Mouse (Mus musculus) pancreas, adult 10 weeks (tissue): ENCODE data around the gene Olfr705. TPM values are rescaled to one million over a fixed set of nuclear protein-coding genes. Genes with fewer than 3 reads are reported as not detected.

Experiments
- polyA plus RNA-seq: library from polyadenylated mRNA; stranded (reverse); fragments of 350-450 nt; fragmentation: Illumina TruSeq; extraction: RNeasy Lipid Tissue Mini Kit (QIAGEN cat#74804); gene quantifications from one replicate; pipeline ENCODE4 v1.2.3, GENCODE M21; 2015; ENCODE audit warnings: low read depth, low replicate concordance; ENCODE audit not compliant: insufficient read depth

Gene Olfr705
- not detected for polyA plus RNA-seq

DNA sequence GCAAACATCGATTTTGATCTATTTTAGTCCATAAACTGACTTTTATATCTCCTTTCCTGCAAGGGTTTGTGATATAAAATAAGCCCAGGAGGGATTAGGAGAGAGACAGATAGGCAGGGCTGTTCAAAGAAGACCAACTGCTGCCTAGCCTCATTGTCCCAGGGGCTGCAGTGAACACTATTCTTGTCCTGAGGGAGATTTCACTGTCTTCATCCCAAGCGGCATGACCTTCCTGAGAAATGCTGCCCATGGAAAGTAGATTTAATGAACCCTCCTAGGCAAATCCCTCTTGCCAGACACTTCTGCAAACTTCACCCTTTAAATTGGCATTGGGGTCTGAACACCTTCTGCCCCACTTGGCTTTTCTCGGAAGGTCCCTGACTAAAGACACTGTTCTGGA lies at the start of gene Olfr705:
Gene Olfr705, minus strand, starts transcription at position 101 of the 400 bp plus-strand sequence.

DNA sequence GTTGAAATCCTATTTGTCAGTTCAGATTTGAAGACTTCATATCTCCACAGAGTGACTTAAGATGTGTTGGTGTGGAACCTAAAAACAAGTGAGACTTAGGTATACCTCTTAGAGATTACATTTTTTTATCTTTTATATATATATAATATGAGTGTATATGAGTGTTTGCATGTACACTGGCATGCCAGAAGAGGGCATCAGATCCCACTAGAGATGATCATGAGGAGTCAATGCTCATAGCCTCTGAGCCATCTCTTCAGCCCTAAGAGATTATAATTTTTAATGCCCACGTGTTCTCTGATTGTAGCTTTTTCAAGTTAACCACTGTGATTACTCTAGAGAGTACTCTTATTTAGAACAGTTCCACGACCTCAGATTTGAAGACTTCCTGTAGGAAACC lies 31.0 kb upstream of the Olfr705 start, which contains the start of gene Olfr1532-ps1:
Gene Olfr1532-ps1, plus strand, starts transcription at position 326 of the 400 bp plus-strand sequence.

DNA sequence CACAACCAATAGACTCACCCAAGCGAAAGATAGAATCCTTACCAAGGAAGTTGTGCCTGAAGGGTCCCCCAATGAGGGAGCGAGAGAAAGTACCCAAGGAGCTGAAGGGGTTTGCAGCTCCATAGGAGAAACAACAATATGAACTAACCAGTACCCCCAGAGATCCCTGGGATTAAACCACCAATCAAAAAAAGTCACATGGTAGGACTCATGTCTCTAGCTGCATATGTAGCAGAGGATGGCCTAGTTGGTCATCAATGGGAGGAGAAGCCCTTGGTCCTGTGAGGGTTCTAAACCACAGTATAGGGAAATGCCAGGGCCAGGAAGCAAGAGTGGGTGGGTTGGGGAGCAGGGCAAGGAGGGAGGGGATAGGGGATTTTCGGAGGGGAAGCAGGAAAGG lies 24.4 kb upstream of the Olfr705 start, which contains the start of gene Olfr707:
Gene Olfr707, minus strand, starts transcription at position 101 of the 400 bp plus-strand sequence.

DNA sequence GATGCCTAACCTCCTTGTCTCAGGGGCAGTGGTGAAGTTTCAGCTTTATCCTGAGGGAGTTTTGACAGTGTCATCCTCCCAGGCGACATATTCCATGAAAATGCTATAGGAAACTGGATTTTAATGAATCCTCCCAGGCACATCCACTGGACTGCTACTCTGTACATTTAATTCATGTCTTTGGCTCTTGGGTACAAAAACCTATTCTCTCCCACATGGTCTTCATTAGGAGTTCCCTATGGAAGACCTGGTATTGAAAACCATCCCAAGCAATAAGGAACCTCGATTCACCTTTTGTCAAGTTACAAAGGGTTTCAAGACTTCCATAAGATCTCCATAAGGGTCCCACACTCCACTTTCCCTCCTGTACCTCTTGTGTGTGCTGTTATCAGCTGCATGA lies 11.4 kb upstream of the Olfr705 start, which contains the start of gene Olfr706:
Gene Olfr706, minus strand, starts transcription at position 101 of the 400 bp plus-strand sequence.

DNA sequence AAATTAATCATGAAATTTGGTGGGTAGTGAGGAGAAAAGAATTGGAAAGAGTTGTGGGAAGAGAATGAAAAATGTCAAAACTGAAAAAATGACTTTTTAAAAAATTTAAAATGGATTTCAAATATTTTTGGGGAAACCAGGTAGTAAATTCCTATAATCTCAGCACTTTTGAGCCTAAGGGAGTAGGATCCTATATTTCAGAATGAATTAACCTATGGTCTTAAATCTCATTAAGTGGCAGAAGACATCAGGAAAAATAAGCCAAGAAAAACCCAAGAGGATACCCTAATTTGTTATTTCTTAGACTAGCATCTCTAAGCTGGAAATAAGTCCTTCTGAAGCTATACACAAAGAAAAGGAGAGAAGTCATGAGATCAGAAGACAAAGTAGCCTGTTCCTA lies 13.8 kb downstream of the Olfr705 start, which contains the start of gene Olfr704:
Gene Olfr704, plus strand, starts transcription at position 301 of the 400 bp plus-strand sequence.

DNA sequence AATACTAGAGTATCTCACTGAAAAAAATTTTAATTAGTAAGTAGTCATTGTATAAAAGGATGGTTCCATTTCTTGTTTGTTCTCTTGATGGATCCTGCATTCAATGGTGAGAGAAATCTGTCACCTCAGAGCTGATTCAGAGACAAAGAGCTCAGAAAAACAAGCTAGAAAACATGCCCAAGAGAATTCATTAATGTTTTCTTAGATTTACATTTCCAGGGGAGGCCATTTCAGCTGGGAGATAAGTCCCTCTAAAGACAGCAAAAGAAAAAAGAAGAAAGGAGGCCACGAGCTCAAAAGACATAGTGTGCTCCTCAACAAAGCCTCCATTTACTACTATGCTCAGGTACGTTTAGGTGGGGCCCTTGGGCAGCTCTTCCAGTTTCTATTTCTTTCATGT lies 33.6 kb downstream of the Olfr705 start, which contains the start of gene Olfr703:
Gene Olfr703, plus strand, starts transcription at position 301 of the 400 bp plus-strand sequence.

DNA sequence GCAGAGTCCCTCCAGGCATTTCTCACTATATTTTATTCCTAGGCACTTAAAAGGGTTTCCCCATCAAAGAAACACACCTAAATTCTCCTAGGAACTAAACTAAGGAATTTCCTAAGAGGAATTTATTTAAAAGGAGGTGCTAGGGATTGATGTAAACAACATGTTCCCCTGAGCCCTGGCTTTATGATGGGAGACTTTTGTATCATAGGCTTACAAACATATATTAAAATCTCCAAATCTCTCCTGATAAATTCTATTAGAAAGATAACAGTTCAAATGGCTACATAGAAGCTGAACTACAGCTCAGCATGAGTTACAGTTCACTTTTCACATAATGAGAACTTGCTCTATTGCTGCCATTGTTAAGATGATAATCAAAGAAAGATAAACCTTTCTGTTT lies 42.9 kb downstream of the Olfr705 start, which contains the start of gene Olfr702:
Gene Olfr702, minus strand, starts transcription at position 101 of the 400 bp plus-strand sequence.

Other genes with a start within 250 kb of the Olfr705 start
- gene Olfr693, start 196.3 kb downstream of the Olfr705 start, polyA plus RNA-seq = not detected
- not detected for gene Olfr694, start 185.1 kb downstream of the Olfr705 start, polyA plus RNA-seq
- gene Olfr695, start 160.5 kb downstream of the Olfr705 start, polyA plus RNA-seq = not detected
- gene Olfr697, start 134.4 kb downstream of the Olfr705 start, polyA plus RNA-seq = not detected
- gene Olfr698, start 121.5 kb downstream of the Olfr705 start, polyA plus RNA-seq = not detected
- gene Olfr699, start 83.7 kb downstream of the Olfr705 start, polyA plus RNA-seq = not detected
- not detected for gene Olfr700, start 68.1 kb downstream of the Olfr705 start, polyA plus RNA-seq
- not detected for gene Olfr701, start 62.8 kb downstream of the Olfr705 start, polyA plus RNA-seq
- not detected for gene Olfr702, start 43.0 kb downstream of the Olfr705 start, polyA plus RNA-seq
- not detected for gene Olfr703, start 33.5 kb downstream of the Olfr705 start, polyA plus RNA-seq
- not detected for gene Olfr704, start 13.7 kb downstream of the Olfr705 start, polyA plus RNA-seq
- gene Olfr706, start 11.3 kb upstream of the Olfr705 start, polyA plus RNA-seq = not detected
- gene Olfr707, start 24.4 kb upstream of the Olfr705 start, polyA plus RNA-seq = not detected
- not detected for gene Olfr1532-ps1, start 31.1 kb upstream of the Olfr705 start, polyA plus RNA-seq
- not detected for gene Olfr709-ps1, start 55.3 kb upstream of the Olfr705 start, polyA plus RNA-seq
- not detected for gene Olfr710, start 71.4 kb upstream of the Olfr705 start, polyA plus RNA-seq
- gene Olfr6, start 87.0 kb upstream of the Olfr705 start, polyA plus RNA-seq = not detected
- not detected for gene Olfr711, start 98.6 kb upstream of the Olfr705 start, polyA plus RNA-seq
- not detected for gene Olfr2, start 129.2 kb upstream of the Olfr705 start, polyA plus RNA-seq
- gene Olfr713, start 154.3 kb upstream of the Olfr705 start, polyA plus RNA-seq = not detected
- gene Olfr714, start 194.1 kb upstream of the Olfr705 start, polyA plus RNA-seq = not detected
- not detected for gene Olfr17, start 216.3 kb upstream of the Olfr705 start, polyA plus RNA-seq
- not detected for gene Olfr715b, start 233.5 kb upstream of the Olfr705 start, polyA plus RNA-seq